Mouse (Mus musculus) lung, adult 2 months (tissue): ENCODE measurements at regions not wholly inside any gene's neighbourhood (a gene's known extent, or its start where the extent isn't known, plus 50 kb on each side); places are given as distances from the start of the nearest gene placed in this dataset.

Source experiments
- CTCF ChIP-seq: fragments of 200-500 bp; IDR thresholded peaks from 2 replicates; pipeline ENCODE4 v1.5.1; 2011; ENCODE audit warnings: mild to moderate bottlenecking, low read length, control low read depth; ENCODE audit not compliant: insufficient read depth
- POLR2A ChIP-seq: fragments of 200-500 bp; IDR thresholded peaks from 2 replicates; pipeline ENCODE4 v1.6.1; 2011; ENCODE audit warnings: low read depth, mild to moderate bottlenecking, control low read depth, low read length, borderline replicate concordance; ENCODE audit errors: extremely low read depth

GRCm38 (mm10) chr7:72406131-72406530, 99.7 kb upstream of the Mctp2 start:
- TF ChIP-seq POLR2A (no peak), CTCF (no peak)
